Mouse (Mus musculus) erythroid progenitor cell, adult 5-6 weeks (primary cell): ENCODE data around the gene Galnt3. TPM values are rescaled to one million over a fixed set of nuclear protein-coding genes. Genes with fewer than 3 reads are reported as not detected.

Experiments used
- ATAC-seq: replicated peaks from 2 replicates; pipeline ENCODE4 v1.8.0; 2016; ENCODE audit warnings: moderate number of reproducible peaks, mild to moderate bottlenecking, moderate TSS enrichment, inconsistent platforms; ENCODE audit not compliant: poor library complexity, low FRiP score, severe bottlenecking
- total RNA-seq, 2 experiments: library from RNA; stranded (forward) in 1 of 2; stranded (reverse) in 1 of 2; fragments of 150-400 nt in 1 of 2; fragments of 186-747, 209-891 nt in 1 of 2; gene quantifications; 2 replicates each; pipeline versions ENCODE4 v1.2.3 to v1.2.4; 2015 to 2017; ENCODE audit warnings: low replicate concordance in 2 of 2

Gene Galnt3
- total RNA-seq, 2 experiments from 2014 or later, result 4.6 to 11.3 TPM

- ATAC-seq, result no peak
Measured at GRCm38 (mm10) chr2:66040611-66041010, 84.2 kb downstream of the Galnt3 start.

GRCm38 (mm10) chr2:66034907-66035679 is 89.7 kb downstream of the Galnt3 start:
- no peak for ATAC-seq

Other genes with a start within 250 kb of the Galnt3 start
- 0.42 TPM in 1 of 2 replicates, not detected in the other for gene Ttc21b, start 131.6 kb upstream of the Galnt3 start, total RNA-seq (2015; ENCODE audit: low replicate concordance)
- gene Ttc21b, start 131.6 kb upstream of the Galnt3 start, total RNA-seq (2017; ENCODE audit: low replicate concordance), result 1.0 TPM in 1 of 2 replicates, not detected in the other